Mouse (Mus musculus) erythroblast, embryonic 14.5 days (primary cell): ENCODE data around the gene Scpep1.

ENCODE experiments used
- GATA1 ChIP-seq: IDR thresholded peaks from 2 replicates; pipeline ENCODE4 v1.6.1; 2012; ENCODE audit warnings: low read length, inconsistent platforms, mixed read lengths
- TAL1 ChIP-seq: IDR thresholded peaks from 3 replicates; pipeline ENCODE4 v1.6.1; 2012; ENCODE audit warnings: low read length, inconsistent platforms, mixed read lengths

DNA sequence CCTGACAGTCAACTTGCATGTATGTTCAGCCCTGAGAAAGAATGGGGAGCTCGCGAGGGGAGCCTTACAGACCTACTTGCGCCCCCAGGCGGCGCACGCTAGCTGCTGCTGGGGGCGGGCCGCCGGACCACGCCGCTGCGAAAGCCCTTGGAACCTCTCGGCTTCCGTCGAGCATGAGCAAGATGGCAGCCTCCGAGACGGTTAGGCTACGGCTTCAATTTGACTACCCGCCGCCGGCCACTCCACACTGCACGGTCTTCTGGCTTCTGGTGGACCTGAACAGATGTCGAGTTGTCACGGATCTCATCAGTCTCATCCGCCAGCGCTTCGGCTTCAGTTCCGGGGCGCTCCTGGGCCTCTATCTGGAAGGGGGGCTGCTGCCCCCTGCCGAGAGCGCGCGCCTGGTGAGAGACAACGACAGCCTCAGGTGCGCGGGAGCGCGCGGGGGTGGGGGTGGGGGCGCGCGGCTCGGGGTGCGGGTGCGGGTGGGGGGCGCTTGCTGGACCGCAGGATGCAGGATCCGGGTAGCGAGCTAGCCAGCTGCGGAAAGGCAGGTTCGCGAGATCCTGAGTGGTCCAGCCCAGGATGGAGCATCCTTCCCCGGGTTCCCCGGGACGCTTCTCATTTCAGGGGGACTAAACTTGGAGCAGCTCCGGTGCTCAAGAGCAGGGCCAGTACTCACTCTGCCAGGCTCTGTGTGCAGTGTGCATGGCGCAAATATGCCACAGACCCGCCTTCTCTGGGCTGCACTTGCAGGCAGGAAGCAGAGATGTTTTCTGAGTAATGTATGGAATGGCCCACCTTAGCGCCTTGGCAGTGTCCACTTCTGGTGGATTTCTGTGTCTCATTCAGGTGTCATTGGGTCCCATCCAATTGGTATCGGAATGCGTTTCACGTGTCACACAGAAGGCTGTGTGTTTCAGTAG, 18.8 kb upstream of the Scpep1 start:
- TF ChIP-seq GATA1 (no peak), TAL1 (no peak)
